Mouse (Mus musculus): ENCODE results near the gene Fbxw11. TPM values are rescaled to one million over a fixed set of nuclear protein-coding genes. Genes with fewer than 3 reads are reported as not detected.
"Not testable (repeated sequence)": the region's sequence is repeated elsewhere in the genome, so short reads cannot be mapped to it uniquely, and the experiment has no call there.

Fbxw11 gene
- polyA plus RNA-seq, 1 experiment from 2014 or later, result 61.7 TPM

DNA sequence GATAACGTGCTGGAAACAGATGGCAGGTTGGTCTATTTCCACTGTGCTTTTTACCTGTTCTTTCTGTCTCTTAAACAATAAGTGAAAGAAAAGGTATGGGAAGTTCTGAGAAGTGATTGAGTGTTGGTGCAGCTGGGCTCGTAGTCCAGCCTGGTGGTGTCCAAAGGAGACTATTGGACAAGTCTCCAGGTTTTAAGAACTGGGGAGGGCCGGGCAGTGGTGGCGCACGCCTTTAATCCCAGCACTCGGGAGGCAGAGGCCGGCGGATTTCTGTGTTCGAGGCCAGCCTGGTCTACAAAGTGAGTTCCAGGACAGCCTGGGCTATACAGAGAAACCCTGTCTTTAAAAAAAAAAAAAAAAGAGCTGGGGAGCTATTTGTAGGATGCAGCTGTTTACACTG lies 75.2 kb downstream of the Fbxw11 start:
- not testable (repeated sequence) for H3K27me3 ChIP-seq (replicated peaks); ATAC-seq (ENCODE audit: insufficient read depth, low FRiP score, low read depth); H3K9ac ChIP-seq; H3K4me3 ChIP-seq (replicated peaks); H3K36me3 ChIP-seq; H3K9me3 ChIP-seq; H3K4me1 ChIP-seq; H3K4me2 ChIP-seq; H3K27ac ChIP-seq
- 92% methylated on average over 9 of the region's 9 CpGs for WGBS

DNA sequence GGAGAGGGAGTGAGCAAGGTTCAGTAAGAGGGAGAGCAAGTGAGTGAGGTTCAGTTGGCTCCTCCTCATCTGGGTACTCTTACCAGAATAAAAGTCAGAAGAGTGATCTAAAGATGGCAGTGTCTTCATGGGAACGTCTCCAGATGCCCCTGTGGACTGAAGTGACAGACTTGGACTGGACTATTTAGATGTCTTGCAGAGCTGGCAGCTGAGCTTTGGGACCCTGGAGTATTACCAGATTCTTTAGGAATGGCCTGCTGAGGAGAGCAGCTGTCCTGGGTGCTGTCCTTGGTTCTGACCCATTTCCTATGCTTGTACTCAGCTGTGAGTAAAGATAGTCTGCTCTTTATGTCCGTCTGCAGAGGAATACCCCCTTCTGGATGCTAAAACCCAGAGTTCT lies 75.8 kb downstream of the Fbxw11 start:
- H3K9ac ChIP-seq, result no peak overlapping the region
- H3K4me1 ChIP-seq, result no peaks in the 10 kb centered on the region
- no peak for ATAC-seq (ENCODE audit: insufficient read depth, low FRiP score, low read depth)
- H3K9me3 ChIP-seq, result no peaks in the 10 kb centered on the region
- H3K27ac ChIP-seq, result no peak overlapping the region
- H3K27me3 ChIP-seq (replicated peaks), result no peaks in the 10 kb centered on the region
- no peak overlapping the region for H3K4me3 ChIP-seq (replicated peaks)
- no peaks in the 10 kb centered on the region for H3K36me3 ChIP-seq
- WGBS, result 46% methylated on average over 2 of the region's 2 CpGs
- no peak overlapping the region for H3K4me2 ChIP-seq

DNA sequence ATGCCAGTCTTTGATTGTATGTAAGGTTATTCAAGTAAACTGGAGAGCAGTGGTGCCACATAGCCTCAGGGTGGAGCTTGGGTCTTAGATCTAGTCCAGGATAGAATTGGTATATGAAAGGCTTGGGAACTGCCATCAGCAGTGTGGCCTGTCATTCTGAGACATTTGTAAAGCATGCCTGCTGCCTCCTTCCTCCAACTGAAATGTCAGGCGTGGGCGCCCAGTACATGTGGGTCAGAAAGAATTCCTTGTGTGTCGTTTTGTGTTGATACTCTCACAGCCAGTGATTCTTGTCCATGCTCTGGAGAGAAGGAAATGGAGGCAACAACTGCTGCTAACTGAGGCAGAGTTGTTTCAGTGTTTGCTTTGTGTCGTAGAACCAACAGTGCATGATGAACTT lies 76.5 kb downstream of the Fbxw11 start:
- H3K9ac ChIP-seq, result no peak overlapping the region
- no peak overlapping the region for H3K4me2 ChIP-seq
- WGBS, result 85% methylated on average over 4 of the region's 4 CpGs
- H3K27ac ChIP-seq, result no peak overlapping the region
- no peaks in the 10 kb centered on the region for H3K36me3 ChIP-seq
- H3K4me3 ChIP-seq (replicated peaks), result no peak overlapping the region
- no peaks in the 10 kb centered on the region for H3K27me3 ChIP-seq (replicated peaks)
- H3K4me1 ChIP-seq, result no peaks in the 10 kb centered on the region
- no peaks in the 10 kb centered on the region for H3K9me3 ChIP-seq
- no peak for ATAC-seq (ENCODE audit: insufficient read depth, low FRiP score, low read depth)

DNA sequence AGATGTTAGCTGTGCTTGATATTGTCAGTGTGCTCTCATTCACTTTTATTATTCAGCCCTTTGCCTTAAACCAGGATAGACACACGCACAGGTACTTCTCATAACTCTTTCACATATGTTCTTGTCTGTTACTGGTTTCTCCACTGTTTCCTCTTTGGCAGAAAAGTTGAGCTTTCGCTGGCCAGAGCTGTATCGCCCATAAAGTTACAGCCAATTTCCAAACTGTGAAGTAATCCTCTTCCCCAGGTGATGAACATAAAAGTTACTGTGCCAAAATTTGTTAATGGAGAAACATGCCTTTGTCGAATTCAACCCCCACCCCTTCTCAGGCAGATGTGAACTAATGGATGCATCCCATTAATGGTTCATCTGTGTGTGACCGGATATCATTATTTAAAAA lies 80.1 kb downstream of the Fbxw11 start:
- no peaks in the 10 kb centered on the region for H3K36me3 ChIP-seq
- ATAC-seq (ENCODE audit: insufficient read depth, low FRiP score, low read depth), result no peak
- no peaks in the 10 kb centered on the region for H3K9me3 ChIP-seq
- H3K4me3 ChIP-seq (replicated peaks), result no peak overlapping the region
- H3K4me1 ChIP-seq, result no peaks in the 10 kb centered on the region
- no peak overlapping the region for H3K9ac ChIP-seq
- WGBS, result 77% methylated on average over 5 of the region's 5 CpGs
- no peak overlapping the region for H3K27ac ChIP-seq
- H3K4me2 ChIP-seq, result no peak overlapping the region
- H3K27me3 ChIP-seq (replicated peaks), result no peaks in the 10 kb centered on the region

DNA sequence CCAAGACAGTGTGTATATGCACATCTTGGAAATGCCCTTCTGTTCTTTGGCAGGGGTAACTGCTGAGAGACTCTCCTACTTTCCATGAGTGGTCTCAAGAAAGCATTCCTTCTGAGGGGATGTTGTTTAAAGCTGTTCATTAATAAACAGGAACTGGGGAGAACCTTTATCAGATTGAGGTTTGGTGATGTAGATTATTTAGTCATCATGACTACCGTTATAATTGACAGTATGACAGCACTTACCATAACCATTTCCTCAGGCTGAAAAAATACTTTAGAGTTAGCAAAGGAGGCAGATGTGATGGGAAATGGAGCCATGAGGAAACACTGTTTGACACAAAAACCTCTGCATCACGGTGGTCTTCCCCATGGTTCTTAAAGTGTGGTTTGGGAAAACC lies 80.8 kb downstream of the Fbxw11 start:
- Histone ChIP-seq H3K36me3 (no peaks in the 10 kb centered on the region), H3K4me2 (no peak overlapping the region), H3K9me3 (no peaks in the 10 kb centered on the region), H3K27ac (no peak overlapping the region), H3K4me1 (no peaks in the 10 kb centered on the region), H3K9ac (no peak overlapping the region), H3K4me3 (replicated peaks) (no peak overlapping the region), H3K27me3 (replicated peaks) (no peaks in the 10 kb centered on the region)
- 67% methylated on average over 2 of the region's 2 CpGs for WGBS
- ATAC-seq (ENCODE audit: insufficient read depth, low FRiP score, low read depth), result no peak

DNA sequence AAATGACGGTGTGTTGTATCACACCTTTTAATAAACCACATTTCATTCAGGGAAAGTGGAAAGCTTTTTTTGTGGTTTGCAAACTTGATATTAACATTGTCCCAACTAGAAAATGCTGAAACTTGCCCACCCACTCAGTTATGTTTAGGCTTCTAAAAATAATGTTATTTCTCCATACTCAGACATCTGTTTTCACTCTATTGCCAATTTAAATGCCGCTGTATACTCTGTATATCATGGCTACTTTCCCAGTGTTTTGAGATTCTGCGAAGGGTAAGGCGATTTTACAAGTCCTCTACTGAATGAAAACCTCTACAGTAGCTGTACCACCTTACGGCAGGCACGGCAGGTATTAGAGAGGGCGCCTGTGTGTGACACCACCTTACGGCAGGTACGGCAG lies 82.6 kb downstream of the Fbxw11 start:
- H3K9ac ChIP-seq, result no peak overlapping the region
- 73% methylated on average over 9 of the region's 9 CpGs for WGBS
- H3K4me3 ChIP-seq (replicated peaks), result no peak overlapping the region

DNA sequence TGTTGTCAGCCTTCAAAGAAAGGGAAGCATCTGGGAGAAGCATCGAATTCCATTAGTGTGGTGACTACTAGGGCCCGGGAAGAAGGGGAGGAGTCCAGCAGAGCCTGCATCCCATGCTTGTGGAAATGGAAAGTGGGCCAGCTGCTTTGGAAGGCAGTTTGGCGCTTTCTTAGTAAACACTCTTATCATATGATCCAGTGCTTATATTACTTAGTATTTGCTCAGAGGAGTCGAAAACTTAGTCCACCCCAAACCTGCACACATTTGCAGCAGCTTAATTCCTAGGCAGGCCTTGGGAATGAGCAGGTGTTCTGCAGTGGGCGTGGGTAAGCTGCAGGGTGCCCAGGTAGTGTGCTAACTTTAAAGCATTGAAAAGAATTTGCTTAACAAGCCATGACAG lies 89.9 kb downstream of the Fbxw11 start:
- Histone ChIP-seq H3K27me3 (replicated peaks) (no peaks in the 10 kb centered on the region), H3K4me2 (no peak overlapping the region), H3K9ac (no peak overlapping the region), H3K9me3 (no peaks in the 10 kb centered on the region), H3K4me3 (replicated peaks) (no peak overlapping the region), H3K4me1 (no peaks in the 10 kb centered on the region), H3K36me3 (peaks cover 18% of the 10 kb centered on the region), H3K27ac (no peak overlapping the region)
- peak; percentile 58; the same call in 1 of the 2 replicates for ATAC-seq (ENCODE audit: insufficient read depth, low FRiP score, low read depth)
- 33% methylated on average over 5 of the region's 5 CpGs for WGBS

More for the DNA sequence above, 82.6 kb downstream of the Fbxw11 start:
- Histone ChIP-seq H3K9me3 (no peaks in the 10 kb centered on the region), H3K36me3 (no peaks in the 10 kb centered on the region), H3K4me2 (no peak overlapping the region), H3K4me1 (no peaks in the 10 kb centered on the region), H3K27ac (no peak overlapping the region), H3K27me3 (replicated peaks) (no peaks in the 10 kb centered on the region)
- ATAC-seq (ENCODE audit: insufficient read depth, low FRiP score, low read depth), result no peak

DNA sequence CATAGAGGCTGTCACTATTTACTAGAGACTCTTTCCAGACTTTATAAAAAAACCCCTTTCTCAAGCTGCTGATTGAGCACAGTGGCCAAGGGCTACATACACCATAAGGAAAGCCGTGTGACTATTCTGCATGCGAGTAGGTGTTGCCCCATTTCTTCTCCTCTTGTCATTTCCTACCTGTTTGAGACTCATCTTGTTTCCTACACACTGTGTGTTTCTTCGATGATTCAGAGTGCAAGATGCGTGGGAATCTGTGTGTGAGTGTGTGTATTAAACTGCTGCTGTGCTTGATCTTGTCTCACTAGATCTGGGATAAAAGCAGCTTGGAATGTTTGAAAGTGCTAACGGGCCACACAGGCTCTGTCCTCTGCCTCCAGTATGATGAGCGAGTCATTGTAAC lies 90.7 kb downstream of the Fbxw11 start:
- Histone ChIP-seq H3K27ac (no peak overlapping the region), H3K4me1 (no peaks in the 10 kb centered on the region), H3K27me3 (replicated peaks) (no peaks in the 10 kb centered on the region), H3K9ac (no peak overlapping the region), H3K9me3 (no peaks in the 10 kb centered on the region), H3K36me3 (peaks cover 21% of the 10 kb centered on the region), H3K4me3 (replicated peaks) (no peak overlapping the region), H3K4me2 (no peak overlapping the region)
- 90% methylated on average over 6 of the region's 6 CpGs for WGBS
- no peak for ATAC-seq (ENCODE audit: insufficient read depth, low FRiP score, low read depth)

DNA sequence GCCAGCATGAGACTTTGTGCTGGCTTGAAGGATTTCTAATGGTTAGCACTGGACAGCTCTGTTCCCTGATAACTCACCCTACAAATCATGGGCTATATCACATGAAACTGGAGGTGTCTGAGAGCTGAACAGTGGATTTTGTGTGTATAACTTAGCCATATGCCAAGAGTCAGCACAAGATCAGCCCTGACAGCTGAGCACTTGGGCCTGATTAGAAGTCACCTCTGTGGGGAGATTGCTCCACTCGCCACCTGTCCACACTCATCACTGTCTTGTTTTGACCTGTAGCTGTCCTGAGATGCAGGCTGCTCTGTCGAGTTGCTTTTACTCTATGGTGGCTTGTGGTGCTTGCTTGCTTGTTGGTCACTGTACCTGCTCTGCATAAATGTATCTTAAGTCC lies 93.8 kb downstream of the Fbxw11 start:
- ATAC-seq (ENCODE audit: insufficient read depth, low FRiP score, low read depth), result no peak
- WGBS, result 89% methylated on average over 2 of the region's 2 CpGs
- Histone ChIP-seq H3K27me3 (replicated peaks) (no peaks in the 10 kb centered on the region), H3K36me3 (peaks cover 38% of the 10 kb centered on the region), H3K9ac (no peak overlapping the region), H3K4me3 (replicated peaks) (no peak overlapping the region), H3K9me3 (no peaks in the 10 kb centered on the region), H3K4me2 (no peak overlapping the region), H3K27ac (no peak overlapping the region), H3K4me1 (no peaks in the 10 kb centered on the region)

DNA sequence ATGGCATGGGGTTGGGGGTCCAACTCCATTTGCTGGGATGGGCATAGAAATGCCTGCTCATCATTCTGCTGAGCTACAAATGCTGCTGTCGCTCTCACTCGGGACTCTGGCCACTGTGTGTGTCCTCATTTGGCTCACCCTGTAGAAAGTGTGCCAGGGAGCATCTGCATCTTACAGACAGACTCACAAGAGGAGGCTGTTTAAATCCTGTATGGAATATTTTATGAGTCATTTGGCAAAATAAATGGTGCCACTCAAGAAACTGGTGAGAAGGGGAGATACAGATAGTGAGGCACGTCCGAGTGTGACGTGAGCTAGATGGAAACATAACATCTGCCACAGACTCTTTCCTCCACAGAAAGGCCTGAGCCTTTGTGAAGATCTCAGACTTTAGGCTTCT lies 95.2 kb downstream of the Fbxw11 start:
- no peak overlapping the region for H3K9ac ChIP-seq
- no peak for ATAC-seq (ENCODE audit: insufficient read depth, low FRiP score, low read depth)
- no peaks in the 10 kb centered on the region for H3K9me3 ChIP-seq
- H3K27me3 ChIP-seq (replicated peaks), result no peaks in the 10 kb centered on the region
- H3K36me3 ChIP-seq, result peaks cover 47% of the 10 kb centered on the region
- H3K4me2 ChIP-seq, result no peak overlapping the region
- WGBS, result 90% methylated on average over 5 of the region's 5 CpGs
- H3K4me1 ChIP-seq, result no peaks in the 10 kb centered on the region
- no peak overlapping the region for H3K4me3 ChIP-seq (replicated peaks)
- no peak overlapping the region for H3K27ac ChIP-seq

DNA sequence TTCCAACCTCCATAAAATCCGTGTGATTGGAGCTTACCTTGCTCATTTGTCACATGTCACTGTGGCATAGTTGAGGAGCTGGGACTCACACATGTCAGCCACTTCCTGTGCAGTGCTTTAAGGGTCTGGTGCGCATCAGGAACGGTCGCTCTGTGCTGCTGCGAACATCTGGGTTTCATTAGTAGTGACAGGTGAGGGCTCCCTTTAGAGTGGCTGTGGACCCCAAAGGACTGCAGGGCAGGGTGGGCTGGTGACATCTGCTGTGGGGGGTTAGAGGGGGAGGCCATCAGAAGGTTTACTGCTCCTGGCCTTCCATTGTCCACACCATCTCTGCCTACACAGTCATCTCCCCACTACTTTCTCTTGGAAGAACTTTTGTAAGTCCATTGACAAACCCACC lies 101.4 kb downstream of the Fbxw11 start:
- no peak overlapping the region for H3K9ac ChIP-seq
- no peak overlapping the region for H3K4me2 ChIP-seq
- no peak overlapping the region for H3K4me3 ChIP-seq (replicated peaks)
- no peaks in the 10 kb centered on the region for H3K4me1 ChIP-seq
- no peaks in the 10 kb centered on the region for H3K9me3 ChIP-seq
- peaks cover 45% of the 10 kb centered on the region for H3K36me3 ChIP-seq
- H3K27ac ChIP-seq, result no peak overlapping the region
- WGBS, result 67% methylated on average over 5 of the region's 5 CpGs
- ATAC-seq (ENCODE audit: insufficient read depth, low FRiP score, low read depth), result no peak
- no peaks in the 10 kb centered on the region for H3K27me3 ChIP-seq (replicated peaks)

DNA sequence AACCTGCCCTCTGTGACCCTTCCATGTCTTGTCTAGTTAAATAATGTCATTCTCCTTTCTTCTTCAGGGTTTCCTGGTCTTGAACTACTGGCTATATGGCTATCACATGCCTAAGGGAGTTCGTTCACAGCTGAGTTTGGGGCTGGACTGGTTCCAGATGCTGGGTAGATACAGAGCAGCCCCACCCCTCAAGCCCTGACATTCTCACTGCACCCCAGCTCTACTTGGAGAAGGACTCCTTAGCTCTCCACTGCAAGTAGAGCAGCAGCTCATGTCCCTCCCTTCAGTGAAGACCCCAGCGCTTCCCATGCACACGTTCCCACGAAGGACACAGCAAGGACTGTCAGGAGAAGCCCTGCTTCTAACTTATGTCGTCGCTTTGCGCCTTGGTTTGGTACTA lies 101.9 kb downstream of the Fbxw11 start:
- Histone ChIP-seq H3K4me2 (no peak overlapping the region), H3K4me3 (replicated peaks) (no peak overlapping the region), H3K9me3 (no peaks in the 10 kb centered on the region), H3K4me1 (no peaks in the 10 kb centered on the region), H3K27ac (no peak overlapping the region), H3K36me3 (peaks cover 42% of the 10 kb centered on the region), H3K27me3 (replicated peaks) (no peaks in the 10 kb centered on the region), H3K9ac (no peak overlapping the region)
- ATAC-seq (ENCODE audit: insufficient read depth, low FRiP score, low read depth), result no peak
- WGBS, result 88% methylated on average over 7 of the region's 7 CpGs

DNA sequence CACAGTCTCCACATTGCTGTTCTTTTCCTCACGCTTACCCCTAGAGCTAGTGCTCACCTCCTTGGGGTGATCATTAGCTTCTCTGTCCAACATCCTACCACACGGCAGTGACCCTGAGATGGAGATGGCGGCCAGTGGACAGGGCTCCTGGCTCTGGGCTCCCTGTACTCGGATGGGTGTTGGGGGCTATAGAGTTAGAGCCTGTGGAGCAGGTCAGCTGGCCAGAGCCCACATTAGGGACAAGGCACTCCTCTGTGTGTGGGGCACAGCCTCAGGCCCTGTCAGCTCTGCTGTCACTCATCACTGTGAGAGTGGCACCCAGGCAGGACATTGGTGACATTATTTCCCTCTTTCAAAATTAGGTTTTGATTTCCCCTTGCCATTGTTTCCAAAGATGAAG lies 102.9 kb downstream of the Fbxw11 start:
- H3K9me3 ChIP-seq, result no peaks in the 10 kb centered on the region
- H3K4me3 ChIP-seq (replicated peaks), result no peak overlapping the region
- H3K36me3 ChIP-seq, result peaks cover 34% of the 10 kb centered on the region
- WGBS, result 90% methylated on average over 4 of the region's 4 CpGs
- ATAC-seq (ENCODE audit: insufficient read depth, low FRiP score, low read depth), result no peak
- H3K4me2 ChIP-seq, result no peak overlapping the region
- no peaks in the 10 kb centered on the region for H3K27me3 ChIP-seq (replicated peaks)
- no peaks in the 10 kb centered on the region for H3K4me1 ChIP-seq
- H3K9ac ChIP-seq, result no peak overlapping the region
- H3K27ac ChIP-seq, result no peak overlapping the region

All from stomach, embryonic 15.5 days (tissue).